Mouse (Mus musculus): ENCODE data around the gene Zfp91.
A peak's percentile ranks its signal among the peaks of the same experiment; 100 is the strongest.
"Not testable (repeated sequence)": the region's sequence is repeated elsewhere in the genome, so short reads cannot be mapped to it uniquely, and the experiment has no call there.

Gene Zfp91

GRCm38 (mm10) chr19:12792374-12792773 lies 3.6 kb downstream of the Zfp91 start:
- DNase-seq: no peak

- DNase-seq: no peak
Measured at GRCm38 (mm10) chr19:12787721-12788120, 8.2 kb downstream of the Zfp91 start.

- DNase-seq: peak; percentile 35
Measured at GRCm38 (mm10) chr19:12786803-12787395, 9.0 kb downstream of the Zfp91 start.

GRCm38 (mm10) chr19:12780437-12780836 lies 15.5 kb downstream of the Zfp91 start:
- no peak for DNase-seq

- DNase-seq: no peak
Measured at GRCm38 (mm10) chr19:12770888-12771287, 25.0 kb downstream of the Zfp91 start.

- DNase-seq: no peak
Measured at GRCm38 (mm10) chr19:12765308-12765707, 30.6 kb downstream of the Zfp91 start, which contains the start of gene Cntf. TSS of gene Cntf (minus strand) at chr19:12765632.

GRCm38 (mm10) chr19:12762212-12763130 lies 33.5 kb downstream of the Zfp91 start:
- DNase-seq: no peak

- DNase-seq: peak; percentile 58
Measured at GRCm38 (mm10) chr19:12759656-12760055, 36.3 kb downstream of the Zfp91 start.

- no peak for DNase-seq
Measured at GRCm38 (mm10) chr19:12758936-12759478, 36.9 kb downstream of the Zfp91 start.

- no peak for DNase-seq
Measured at GRCm38 (mm10) chr19:12756286-12756685, 39.6 kb downstream of the Zfp91 start.

GRCm38 (mm10) chr19:12731950-12732349 lies 64.0 kb downstream of the Zfp91 start:
- no peak for DNase-seq

GRCm38 (mm10) chr19:12731036-12731435 lies 64.9 kb downstream of the Zfp91 start:
- no peak for DNase-seq

GRCm38 (mm10) chr19:12725851-12726250 lies 70.1 kb downstream of the Zfp91 start:
- DNase-seq: no peak

- peak; percentile 8 for DNase-seq
Measured at GRCm38 (mm10) chr19:12722308-12722707, 73.6 kb downstream of the Zfp91 start.

- DNase-seq: not testable (repeated sequence)
Measured at GRCm38 (mm10) chr19:12721596-12721995, 74.3 kb downstream of the Zfp91 start.

- DNase-seq: not testable (repeated sequence)
Measured at GRCm38 (mm10) chr19:12720919-12721318, 75.0 kb downstream of the Zfp91 start.

GRCm38 (mm10) chr19:12720463-12720862 lies 75.5 kb downstream of the Zfp91 start:
- no peak for DNase-seq

- no peak for DNase-seq
Measured at GRCm38 (mm10) chr19:12719189-12719588, 76.7 kb downstream of the Zfp91 start.
